Mouse (Mus musculus) hindbrain, embryonic 14.5 days (tissue): ENCODE measurements at regions not wholly inside any gene's neighbourhood (a gene's known extent, or its start where the extent isn't known, plus 50 kb on each side); places are given as distances from the start of the nearest gene placed in this dataset.

Experiments
- ATAC-seq: fragments of 200-750 bp; cut with Nextera tagmentation; 2 replicates; pipeline ENCODE4 v1.8.0; 2017; ENCODE audit warnings: moderate number of reproducible peaks, mild to moderate bottlenecking, moderate TSS enrichment, moderate library complexity; ENCODE audit not compliant: low FRiP score
- DNase-seq: peaks from one replicate; pipeline ENCODE4 v3.0.0-alpha.2; 2015; ENCODE audit warnings: low spot score
- H3K27ac ChIP-seq: fragments of 300-500 bp; sonication (generic); 2 replicates; pipeline ENCODE4 v1.5.1; 2014; ENCODE audit warnings: mild to moderate bottlenecking, moderate library complexity
- H3K27me3 ChIP-seq: fragments of 300-500 bp; sonication (generic); 2 replicates; pipeline ENCODE4 v1.6.1; 2014; ENCODE audit warnings: mild to moderate bottlenecking, low read length, mixed read lengths; ENCODE audit not compliant: control insufficient read depth, insufficient read depth
- H3K36me3 ChIP-seq: fragments of 300-500 bp; sonication (generic); replicated peaks from 2 replicates; pipeline ENCODE4 v1.6.1; 2014; ENCODE audit not compliant: control insufficient read depth, insufficient read depth
- H3K4me1 ChIP-seq: fragments of 300-500 bp; sonication (generic); replicated peaks from 2 replicates; pipeline ENCODE4 v1.6.1; 2014; ENCODE audit warnings: antibody characterized with exemption, low read length, mixed read lengths; ENCODE audit not compliant: control insufficient read depth, insufficient read depth
- H3K4me2 ChIP-seq: fragments of 300-500 bp; sonication (generic); replicated peaks from 2 replicates; pipeline ENCODE4 v1.6.1; 2014; ENCODE audit warnings: mild to moderate bottlenecking, moderate library complexity
- H3K4me3 ChIP-seq: fragments of 300-500 bp; sonication (generic); replicated peaks from 2 replicates; pipeline ENCODE4 v1.5.1; 2014; ENCODE audit warnings: mild to moderate bottlenecking, low read length
- H3K9ac ChIP-seq: fragments of 300-500 bp; sonication (generic); 2 replicates; pipeline ENCODE4 v1.6.1; 2014
- H3K9me3 ChIP-seq: fragments of 300-500 bp; sonication (generic); 2 replicates; pipeline ENCODE4 v1.6.1; 2016; ENCODE audit warnings: low read length; ENCODE audit not compliant: control insufficient read depth
- WGBS: fragments of 180-500 bp; shearing (Covaris S2); extraction: QIAGEN DNeasy Blood & Tissue Kit; methylation state at CpG from one replicate; pipeline ENCODE4 v1.1.7; 2014; 5-methylcytosine and 5-hydroxymethylcytosine counted together

GRCm38 (mm10) chr14:98721033-98721432, 273.1 kb downstream of the Rpl36a-ps1 start:
- DNase-seq (no peak), ATAC-seq (no peak)
- Histone ChIP-seq H3K9me3 (no peaks in the 10 kb centered on the region), H3K4me3 (no peak overlapping the region), H3K9ac (no peak overlapping the region), H3K4me1 (no peaks in the 10 kb centered on the region), H3K27ac (no peak overlapping the region), H3K27me3 (no peaks in the 10 kb centered on the region), H3K4me2 (no peak overlapping the region), H3K36me3 (no peaks in the 10 kb centered on the region)
- WGBS, result 98% methylated on average over 2 of the region's 2 CpGs

GRCm38 (mm10) chr14:98708045-98708444, 286.1 kb downstream of the Rpl36a-ps1 start:
- WGBS, result 28% methylated on average over 2 of the region's 2 CpGs
- Histone ChIP-seq H3K9ac (no peak overlapping the region), H3K4me3 (no peak overlapping the region), H3K9me3 (no peaks in the 10 kb centered on the region), H3K36me3 (no peaks in the 10 kb centered on the region), H3K4me2 (no peak overlapping the region), H3K27me3 (peaks cover 15% of the 10 kb centered on the region), H3K4me1 (0 out of 2 replicates have a peak, but pooled peaks cover 4% of the 10 kb centered on the region), H3K27ac (no peak overlapping the region)
- no peak for ATAC-seq
- no peak for DNase-seq

GRCm38 (mm10) chr14:98707574-98707973, 286.5 kb downstream of the Rpl36a-ps1 start:
- no peaks in the 10 kb centered on the region for H3K36me3 ChIP-seq

GRCm38 (mm10) chr14:98703289-98703688, 290.8 kb downstream of the Rpl36a-ps1 start:
- ATAC-seq (no peak), DNase-seq (no peak)
- no peak overlapping the region for H3K4me2 ChIP-seq
- no peak overlapping the region for H3K27ac ChIP-seq
- H3K4me1 ChIP-seq, result 0 out of 2 replicates have a peak, but pooled peaks cover 4% of the 10 kb centered on the region
- no peaks in the 10 kb centered on the region for H3K9me3 ChIP-seq
- H3K4me3 ChIP-seq, result no peak overlapping the region
- H3K36me3 ChIP-seq, result no peaks in the 10 kb centered on the region
- no peak overlapping the region for H3K9ac ChIP-seq
- 90% methylated on average over 6 of the region's 6 CpGs for WGBS
- H3K27me3 ChIP-seq, result peaks cover 10% of the 10 kb centered on the region

More at GRCm38 (mm10) chr14:98707574-98707973, 286.5 kb downstream of the Rpl36a-ps1 start:
- Histone ChIP-seq H3K9ac (no peak overlapping the region), H3K9me3 (no peaks in the 10 kb centered on the region), H3K4me1 (0 out of 2 replicates have a peak, but pooled peaks cover 4% of the 10 kb centered on the region), H3K4me2 (no peak overlapping the region), H3K27me3 (peaks cover 15% of the 10 kb centered on the region), H3K27ac (no peak overlapping the region), H3K4me3 (no peak overlapping the region)
- DNase-seq, result no peak
- WGBS, result 58% methylated on average over 4 of the region's 4 CpGs
- ATAC-seq, result no peak

- Histone ChIP-seq H3K27me3 (no peaks in the 10 kb centered on the region), H3K27ac (no peak overlapping the region), H3K4me2 (no peak overlapping the region), H3K36me3 (no peaks in the 10 kb centered on the region), H3K4me3 (no peak overlapping the region), H3K9ac (no peak overlapping the region), H3K4me1 (no peaks in the 10 kb centered on the region), H3K9me3 (no peaks in the 10 kb centered on the region)
- 68% methylated on average over 4 of the region's 4 CpGs for WGBS
- no peak for DNase-seq
- no peak for ATAC-seq
Measured at GRCm38 (mm10) chr14:98656533-98656932, 337.6 kb downstream of the Rpl36a-ps1 start.

- no peak for ATAC-seq
- H3K36me3 ChIP-seq, result no peaks in the 10 kb centered on the region
- no peak overlapping the region for H3K4me3 ChIP-seq
- H3K4me1 ChIP-seq, result no peaks in the 10 kb centered on the region
- no peaks in the 10 kb centered on the region for H3K27me3 ChIP-seq
- 82% methylated on average over 6 of the region's 6 CpGs for WGBS
- no peaks in the 10 kb centered on the region for H3K9me3 ChIP-seq
- no peak overlapping the region for H3K27ac ChIP-seq
- no peak overlapping the region for H3K9ac ChIP-seq
- no peak overlapping the region for H3K4me2 ChIP-seq
- no peak for DNase-seq
Measured at GRCm38 (mm10) chr14:98654191-98654809, 339.8 kb downstream of the Rpl36a-ps1 start.

GRCm38 (mm10) chr14:98651221-98651620, 342.9 kb downstream of the Rpl36a-ps1 start:
- ATAC-seq, result no peak
- no peak for DNase-seq

GRCm38 (mm10) chr14:98650520-98650919, 343.6 kb downstream of the Rpl36a-ps1 start:
- Histone ChIP-seq H3K27me3 (no peaks in the 10 kb centered on the region), H3K27ac (no peak overlapping the region), H3K9me3 (no peaks in the 10 kb centered on the region), H3K4me3 (no peak overlapping the region), H3K4me1 (no peaks in the 10 kb centered on the region), H3K9ac (no peak overlapping the region), H3K4me2 (no peak overlapping the region), H3K36me3 (no peaks in the 10 kb centered on the region)
- ATAC-seq, result no peak
- WGBS, result 57% methylated on average over 4 of the region's 4 CpGs
- no peak for DNase-seq

More at GRCm38 (mm10) chr14:98651221-98651620, 342.9 kb downstream of the Rpl36a-ps1 start:
- no peak overlapping the region for H3K4me3 ChIP-seq
- H3K4me2 ChIP-seq, result no peak overlapping the region
- H3K27me3 ChIP-seq, result no peaks in the 10 kb centered on the region
- no peak overlapping the region for H3K27ac ChIP-seq
- 60% methylated on average over 6 of the region's 6 CpGs for WGBS
- H3K9ac ChIP-seq, result no peak overlapping the region
- H3K9me3 ChIP-seq, result no peaks in the 10 kb centered on the region
- H3K4me1 ChIP-seq, result no peaks in the 10 kb centered on the region
- no peaks in the 10 kb centered on the region for H3K36me3 ChIP-seq

GRCm38 (mm10) chr14:98647614-98648013, 346.5 kb downstream of the Rpl36a-ps1 start:
- 78% methylated on average over 4 of the region's 4 CpGs for WGBS
- Histone ChIP-seq H3K27ac (no peak overlapping the region), H3K27me3 (no peaks in the 10 kb centered on the region), H3K4me3 (no peak overlapping the region), H3K4me1 (no peaks in the 10 kb centered on the region), H3K36me3 (no peaks in the 10 kb centered on the region), H3K4me2 (no peak overlapping the region), H3K9me3 (no peaks in the 10 kb centered on the region), H3K9ac (no peak overlapping the region)
- DNase-seq (no peak), ATAC-seq (no peak)

- Histone ChIP-seq H3K9me3 (no peaks in the 10 kb centered on the region), H3K4me1 (no peaks in the 10 kb centered on the region), H3K27me3 (no peaks in the 10 kb centered on the region), H3K4me3 (no peak overlapping the region), H3K36me3 (no peaks in the 10 kb centered on the region), H3K27ac (no peak overlapping the region), H3K9ac (no peak overlapping the region), H3K4me2 (no peak overlapping the region)
- 88% methylated on average over 1 of the region's 1 CpGs for WGBS
- ATAC-seq (no peak), DNase-seq (no peak)
Measured at GRCm38 (mm10) chr14:98643756-98644155, 350.4 kb downstream of the Rpl36a-ps1 start.
